Mouse (Mus musculus): ENCODE results near the gene Zbtb18.
A peak's percentile ranks its signal among the peaks of the same experiment; 100 is the strongest.

The Zbtb18 gene

DNA sequence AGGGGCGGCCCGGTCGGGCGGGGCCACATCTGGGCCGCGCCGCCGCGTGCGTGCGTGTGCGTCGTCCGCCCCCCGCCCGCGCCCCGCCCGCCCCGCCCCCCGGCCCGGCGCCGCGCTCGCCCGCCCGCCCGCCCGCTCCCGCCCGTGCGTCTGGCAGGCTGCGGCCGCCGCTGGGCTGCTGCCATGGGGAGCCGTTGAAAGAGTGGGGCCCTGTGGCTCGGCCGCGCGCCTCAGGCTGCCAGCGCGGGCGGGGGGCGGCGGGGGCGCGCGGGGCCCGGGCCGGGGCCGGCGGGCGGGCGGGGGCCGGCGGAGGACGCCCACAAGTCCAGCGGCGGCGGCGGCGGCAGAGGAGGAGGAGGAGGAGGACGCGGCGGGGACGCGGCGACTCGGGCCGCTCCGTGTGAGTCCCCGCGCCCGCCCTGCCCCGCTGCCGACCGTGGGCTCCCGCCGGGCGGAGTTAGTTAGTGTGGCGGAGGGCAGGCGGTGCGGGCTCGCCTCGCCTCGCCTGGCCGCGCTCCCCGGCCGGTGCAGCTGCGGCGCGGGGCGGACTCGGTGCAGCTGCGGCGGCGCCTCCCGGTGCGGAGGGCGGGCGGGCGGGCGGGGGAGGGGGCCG lies at the start of gene Zbtb18:
Gene Zbtb18 (plus strand): TSS at position 156 of the 613 bp plus-strand sequence.
- DNase-seq = peak in 1 of 2 experiments; percentile 49

DNA sequence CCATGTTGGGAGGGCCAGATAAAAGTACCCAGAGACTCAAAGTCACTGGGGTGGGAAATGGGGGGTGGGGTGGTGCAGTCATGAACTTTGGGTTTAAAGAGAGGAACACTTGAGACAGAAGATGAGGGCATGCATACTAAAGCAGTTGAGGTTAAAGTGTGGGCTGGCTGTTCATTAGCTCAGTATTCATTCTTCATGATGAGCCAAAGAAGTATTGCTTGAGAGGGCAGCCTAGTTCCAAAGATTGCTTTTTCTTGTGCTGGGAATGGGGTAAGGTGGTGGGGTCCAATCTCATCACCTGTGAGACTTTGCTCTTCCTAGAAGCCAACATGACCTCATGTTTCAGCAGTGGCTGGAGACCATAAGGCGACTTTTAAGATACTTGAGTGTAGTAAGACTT lies 44.7 kb upstream of the Zbtb18 start:
- no peak for DNase-seq

DNA sequence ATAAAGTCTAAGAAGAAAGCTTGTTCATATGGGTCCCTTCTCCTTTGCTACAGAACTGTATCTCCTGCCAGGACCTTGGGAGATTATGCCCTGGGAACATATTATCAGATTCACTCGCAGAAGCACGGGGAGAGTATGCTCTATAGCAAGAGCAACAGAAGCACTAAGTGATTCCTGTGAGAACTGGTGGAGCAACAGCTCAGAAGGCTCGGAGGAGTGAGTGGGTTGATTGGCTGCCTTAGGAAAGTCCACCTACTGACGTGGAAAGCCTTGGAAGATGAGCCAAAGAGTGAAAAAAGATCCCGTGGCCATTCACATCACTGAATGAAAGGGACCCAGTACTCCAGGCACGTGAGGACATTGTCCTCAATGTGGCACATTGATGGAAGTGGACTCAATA lies 37.0 kb upstream of the Zbtb18 start:
- DNase-seq = no peak

DNA sequence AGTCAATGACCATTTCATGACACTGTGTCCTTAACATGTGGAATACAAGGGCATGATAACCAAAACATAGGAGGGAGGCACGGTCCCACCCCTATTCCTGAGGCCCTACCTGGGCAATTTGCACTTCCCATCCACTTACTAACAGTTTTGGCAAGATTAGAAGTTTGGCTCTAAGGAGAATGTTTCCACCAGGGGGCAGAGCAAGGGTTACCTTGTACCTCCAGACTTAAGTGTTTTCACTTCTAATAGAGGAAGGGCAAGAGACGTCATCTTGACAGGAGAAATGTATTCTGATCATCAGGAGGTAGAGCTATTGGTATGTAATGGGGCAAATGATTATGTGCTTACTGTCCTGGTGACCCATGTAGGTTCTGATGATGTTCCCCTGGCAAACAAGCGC lies 33.5 kb upstream of the Zbtb18 start:
- DNase-seq = peak; percentile 37 to 44

DNA sequence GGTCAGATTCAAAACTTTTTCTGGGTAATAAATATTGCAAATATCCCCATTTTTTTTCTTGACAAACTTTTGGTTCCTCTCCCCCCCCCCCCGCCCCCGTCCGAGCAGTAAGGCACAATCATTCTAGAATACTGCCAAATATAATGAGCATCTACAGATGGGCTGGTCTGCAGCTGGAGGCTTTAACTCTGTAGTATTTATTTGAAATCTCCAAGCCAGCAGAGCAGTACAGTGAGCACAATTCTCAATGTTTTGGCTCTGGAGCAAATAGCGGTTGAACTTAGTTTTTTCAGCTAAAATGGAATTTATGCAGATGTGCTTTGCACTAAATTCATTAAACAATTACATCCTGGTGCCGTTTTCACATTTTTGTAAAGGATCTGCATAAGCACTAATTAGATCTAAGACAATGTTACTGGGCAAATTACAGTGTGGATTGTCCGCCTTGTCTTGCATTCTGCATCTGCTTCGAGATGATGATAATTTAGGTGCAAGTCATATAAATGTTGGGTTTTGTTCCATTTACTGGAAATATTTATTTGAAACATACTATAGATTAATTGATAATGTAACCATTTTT lies 31.3 kb upstream of the Zbtb18 start:
- DNase-seq = no peak

DNA sequence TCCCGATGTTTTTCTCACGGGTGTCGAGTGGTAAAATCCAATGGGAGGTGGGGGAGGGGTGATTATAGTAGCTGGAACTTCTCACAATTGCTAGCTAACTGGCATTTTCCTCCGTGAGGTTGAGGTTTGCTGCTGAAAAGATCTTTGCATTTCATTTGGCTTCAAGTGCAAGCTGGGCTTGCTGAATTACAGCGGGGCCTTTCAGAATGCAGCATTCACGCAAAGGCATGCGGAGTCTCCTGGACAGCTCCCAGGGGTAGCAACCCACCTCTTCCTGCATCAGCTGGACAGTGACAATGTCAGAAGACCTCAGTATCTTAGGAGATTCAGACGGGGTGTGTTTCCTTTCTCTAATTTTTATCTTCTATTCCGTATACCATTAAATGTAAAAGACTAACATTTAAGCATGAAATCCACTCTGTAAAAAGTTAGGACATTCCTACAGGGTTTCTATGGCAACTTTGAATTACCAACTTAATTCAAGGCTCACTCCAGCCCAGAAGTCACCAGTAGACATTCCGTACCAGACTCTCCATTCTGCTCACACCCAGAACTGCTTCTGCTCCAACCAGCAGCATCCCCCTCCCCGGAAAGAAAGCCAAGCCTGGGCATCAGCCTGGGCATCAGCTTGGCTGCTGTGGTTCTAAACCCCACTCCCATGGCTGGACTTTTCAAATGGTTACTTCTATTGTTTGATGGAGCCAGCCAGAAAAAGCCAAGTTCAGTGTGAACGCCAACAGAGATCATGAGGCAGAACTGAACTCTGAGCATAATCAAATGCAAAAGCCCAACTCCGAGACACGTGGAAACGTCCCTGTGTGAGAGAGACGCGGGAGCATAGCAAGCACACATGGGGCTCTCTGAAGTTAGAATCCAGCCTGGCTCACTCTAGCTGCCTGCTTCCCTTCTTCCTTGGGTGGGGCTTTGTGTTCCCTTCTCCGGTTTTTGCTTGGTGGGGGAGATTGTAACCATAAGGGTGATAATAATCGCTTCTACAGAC lies 30.5 kb upstream of the Zbtb18 start:
- no peak for DNase-seq

DNA sequence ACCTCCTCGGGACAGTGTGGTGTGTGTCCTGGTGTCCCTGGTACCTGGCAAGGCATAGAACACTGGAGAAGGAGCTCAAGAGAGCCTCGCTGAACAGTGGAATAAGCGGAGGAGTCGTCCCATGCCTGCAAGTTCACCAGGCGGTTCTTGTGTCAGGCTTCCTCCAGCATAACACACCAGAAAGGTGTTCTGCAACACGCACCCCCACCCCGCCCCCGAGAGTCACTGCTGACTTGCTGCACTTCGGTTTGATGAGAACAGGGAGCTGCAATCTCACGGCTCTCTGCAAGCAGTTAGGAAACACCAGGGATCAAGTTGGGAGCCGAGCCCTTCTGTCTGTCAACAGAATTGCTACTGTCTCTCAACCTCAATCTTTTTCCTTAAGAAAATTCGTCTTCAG lies 22.8 kb upstream of the Zbtb18 start:
- DNase-seq = no peak

DNA sequence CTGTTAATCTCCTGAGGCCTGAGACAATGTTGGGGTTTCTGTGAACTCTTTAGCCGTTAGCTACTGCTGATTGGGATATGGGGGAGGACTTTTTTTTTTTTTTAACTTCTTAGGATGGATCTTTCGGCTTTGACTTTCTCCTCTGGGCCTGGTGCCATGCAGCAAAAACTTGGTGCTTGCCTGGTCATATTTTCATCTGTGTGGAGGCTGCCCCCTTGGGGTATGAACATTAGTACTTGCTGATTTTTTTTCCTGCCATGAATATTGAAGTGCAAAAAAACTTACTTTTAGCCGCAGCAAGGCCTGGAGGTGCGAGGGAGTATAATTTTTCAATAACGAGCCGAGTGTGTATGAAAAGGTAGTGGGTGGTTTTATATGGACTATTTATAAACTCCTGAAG lies 22.0 kb upstream of the Zbtb18 start:
- DNase-seq = no peak

DNA sequence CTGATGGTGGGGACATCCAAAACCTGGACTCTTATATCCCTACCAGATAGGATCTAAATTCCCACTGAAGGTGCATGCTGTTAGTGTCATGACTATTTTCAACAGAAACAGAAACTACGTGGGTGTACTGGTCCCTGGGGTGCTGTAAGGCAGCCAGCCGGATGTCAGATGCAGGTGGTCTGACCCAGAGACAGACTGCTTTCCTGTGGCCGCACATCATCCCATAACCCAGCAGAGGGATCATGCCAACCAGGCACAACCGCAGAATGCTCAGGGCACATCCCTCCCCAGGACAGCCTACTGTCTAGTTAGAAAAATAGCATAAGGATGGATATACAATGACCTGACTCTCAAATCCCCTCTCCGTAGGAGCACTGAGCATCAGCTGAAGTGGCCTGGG lies 14.3 kb upstream of the Zbtb18 start:
- DNase-seq = no peak

DNA sequence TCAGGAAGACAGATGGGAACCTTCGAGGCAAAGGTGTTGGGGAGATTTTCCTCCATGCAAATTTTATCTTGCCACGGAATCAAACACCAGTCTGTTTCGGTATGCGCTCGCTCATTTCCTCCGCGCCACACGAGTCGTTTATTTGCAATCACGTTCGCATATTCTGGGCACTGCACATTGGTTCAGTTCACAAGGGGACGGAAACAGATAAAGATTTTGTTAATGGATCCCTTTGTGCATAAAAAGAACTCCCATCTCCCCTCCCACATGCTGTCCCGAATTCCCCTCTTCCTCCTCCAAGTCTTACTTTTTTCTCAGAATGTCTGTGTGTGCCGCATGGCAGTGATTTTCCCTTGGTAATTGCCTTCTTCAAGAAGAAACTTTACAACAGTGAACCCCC lies 13.8 kb upstream of the Zbtb18 start:
- no peak for DNase-seq

DNA sequence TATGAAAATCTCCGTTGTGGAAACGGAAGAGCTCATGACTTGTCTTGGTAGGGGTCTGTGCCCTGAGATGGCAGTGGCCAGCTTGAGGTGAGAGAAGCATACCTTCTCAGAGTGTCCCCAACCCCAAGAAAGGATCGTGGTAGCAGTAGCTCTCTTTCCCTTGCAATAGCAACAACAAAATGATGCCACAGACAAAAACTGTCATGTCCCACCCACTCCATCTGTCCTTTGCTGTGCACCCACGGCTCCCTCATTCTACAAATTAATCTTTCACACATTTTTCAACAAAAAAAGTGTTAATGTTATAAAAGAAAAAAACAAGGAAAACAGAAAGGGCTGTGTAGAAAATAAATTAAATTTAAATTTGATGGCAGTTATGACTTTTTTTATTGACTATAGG lies 13.1 kb upstream of the Zbtb18 start:
- DNase-seq = no peak

DNA sequence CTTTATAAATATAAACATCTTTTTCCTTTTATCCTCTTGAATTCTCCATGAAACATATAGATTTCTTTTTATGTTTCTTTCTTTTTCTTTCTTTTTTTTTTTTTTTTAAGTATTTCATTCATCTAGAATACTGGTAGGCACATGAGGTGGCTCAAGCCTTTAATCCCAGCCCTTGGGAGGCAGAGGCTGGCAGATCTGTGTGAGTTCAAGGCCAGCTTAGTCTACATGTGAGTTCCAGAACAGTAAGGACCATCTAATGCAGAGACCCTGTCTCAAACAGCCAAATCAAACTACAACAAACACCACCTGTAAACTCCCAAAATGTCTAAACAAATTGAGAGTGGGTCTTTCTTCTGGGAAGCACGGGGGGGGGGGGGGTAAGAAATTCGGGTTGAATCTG lies 1.7 kb upstream of the Zbtb18 start:
- DNase-seq = no peak

DNA sequence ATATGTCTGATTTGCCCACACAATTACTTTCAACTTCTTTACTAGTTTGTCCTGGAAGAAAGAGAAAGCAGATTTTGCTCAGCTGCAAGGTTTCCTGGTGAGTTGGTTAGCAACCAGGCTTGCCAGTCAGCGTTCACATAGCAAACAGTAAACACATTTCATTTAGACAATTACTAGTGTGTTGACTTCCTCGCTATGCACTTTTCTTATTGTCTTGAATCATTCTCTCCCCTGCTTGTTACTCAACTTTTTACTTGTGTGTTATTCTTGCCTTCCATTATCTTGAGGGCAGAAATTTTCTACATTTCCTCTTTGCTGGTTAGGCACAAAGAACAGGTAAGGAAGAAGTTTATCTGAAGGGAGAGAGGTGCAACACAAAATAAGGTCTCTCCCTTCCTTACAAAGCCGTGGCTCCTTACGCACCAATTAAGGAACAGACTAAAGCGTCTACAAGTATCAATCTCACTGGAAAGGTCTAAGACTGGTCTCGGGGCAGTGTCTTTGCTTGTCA lies 1.1 kb upstream of the Zbtb18 start:
- no peak for DNase-seq

DNA sequence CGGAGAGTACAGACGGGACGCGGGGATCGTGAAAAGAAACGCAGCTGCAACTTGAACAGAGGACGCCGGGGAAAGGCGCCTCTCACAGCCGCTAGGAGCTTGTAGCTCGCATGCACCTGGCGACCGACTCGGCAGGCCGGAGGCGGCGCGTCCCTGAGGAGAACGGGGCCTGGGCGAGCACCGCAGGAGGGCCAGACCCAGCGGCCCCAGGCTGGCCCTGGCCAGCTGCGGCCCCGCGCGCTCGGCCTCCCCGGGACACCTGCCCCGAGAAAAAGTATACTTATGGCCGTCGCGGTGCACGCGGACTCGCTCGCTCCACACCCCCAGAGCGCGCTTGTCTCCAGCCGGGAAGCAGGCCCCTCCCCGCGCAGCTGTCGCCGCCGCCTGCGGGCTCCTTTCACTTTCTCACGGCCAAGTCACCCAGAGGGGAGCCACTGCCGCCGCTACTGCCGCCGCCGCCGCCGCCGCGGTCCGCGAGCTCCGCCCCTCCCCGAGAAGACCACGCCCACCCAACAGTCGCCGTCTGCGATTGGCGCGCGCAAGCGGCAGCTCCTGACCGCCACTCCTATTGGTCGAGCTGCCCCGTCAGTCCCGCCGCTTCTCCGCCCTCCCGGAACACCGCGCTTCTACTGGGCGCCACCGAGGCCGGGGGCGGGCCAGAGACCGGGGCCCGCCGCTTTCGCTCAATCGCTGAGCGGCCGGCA lies 507 bp upstream of the Zbtb18 start:
- DNase-seq = peak; percentile 97 to 99

DNA sequence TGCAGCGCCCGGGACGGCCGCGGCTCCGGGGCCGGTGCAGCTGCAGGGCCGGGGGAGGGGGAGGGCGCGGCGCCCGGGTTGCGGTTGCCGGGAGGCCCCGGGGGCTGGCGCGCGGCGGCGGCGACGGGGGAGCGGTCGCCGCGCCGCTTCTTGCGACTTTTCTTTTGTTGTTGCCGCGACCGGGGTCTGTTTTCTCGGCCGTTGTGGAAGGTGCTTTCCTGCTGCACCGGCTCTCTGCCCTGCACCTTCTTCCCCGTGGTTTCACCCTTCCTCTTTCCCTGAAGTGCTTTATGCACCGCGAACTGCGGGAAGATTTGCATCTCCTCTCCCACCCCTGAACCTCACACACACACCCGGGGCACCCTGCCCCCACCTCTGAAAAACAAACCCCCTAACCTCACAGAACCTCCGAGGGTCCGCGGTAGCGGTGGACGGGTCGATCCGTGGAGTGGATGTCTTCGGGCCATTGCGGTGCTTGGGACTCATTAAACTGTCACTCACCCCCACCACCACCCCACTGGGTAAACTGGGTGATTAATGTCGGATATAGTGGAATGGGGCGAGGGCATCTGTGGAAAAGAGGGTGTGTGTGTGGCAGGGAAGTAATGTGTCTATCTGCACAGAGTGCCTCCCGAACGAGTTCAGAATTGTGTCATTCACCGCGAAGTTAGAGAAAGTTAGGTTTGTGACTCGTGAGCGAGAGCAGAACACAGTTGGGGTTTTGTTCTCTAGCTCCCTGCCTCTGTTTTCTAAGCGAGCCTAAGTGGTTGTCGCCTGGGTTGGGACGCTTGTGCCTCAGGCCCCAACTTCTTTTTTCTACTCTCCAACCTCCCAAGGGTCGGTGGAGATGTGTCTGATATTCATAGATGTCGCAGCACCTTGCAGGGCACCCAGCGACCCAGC lies 921 bp downstream of the Zbtb18 start:
- DNase-seq = peak; percentile 48 to 60

DNA sequence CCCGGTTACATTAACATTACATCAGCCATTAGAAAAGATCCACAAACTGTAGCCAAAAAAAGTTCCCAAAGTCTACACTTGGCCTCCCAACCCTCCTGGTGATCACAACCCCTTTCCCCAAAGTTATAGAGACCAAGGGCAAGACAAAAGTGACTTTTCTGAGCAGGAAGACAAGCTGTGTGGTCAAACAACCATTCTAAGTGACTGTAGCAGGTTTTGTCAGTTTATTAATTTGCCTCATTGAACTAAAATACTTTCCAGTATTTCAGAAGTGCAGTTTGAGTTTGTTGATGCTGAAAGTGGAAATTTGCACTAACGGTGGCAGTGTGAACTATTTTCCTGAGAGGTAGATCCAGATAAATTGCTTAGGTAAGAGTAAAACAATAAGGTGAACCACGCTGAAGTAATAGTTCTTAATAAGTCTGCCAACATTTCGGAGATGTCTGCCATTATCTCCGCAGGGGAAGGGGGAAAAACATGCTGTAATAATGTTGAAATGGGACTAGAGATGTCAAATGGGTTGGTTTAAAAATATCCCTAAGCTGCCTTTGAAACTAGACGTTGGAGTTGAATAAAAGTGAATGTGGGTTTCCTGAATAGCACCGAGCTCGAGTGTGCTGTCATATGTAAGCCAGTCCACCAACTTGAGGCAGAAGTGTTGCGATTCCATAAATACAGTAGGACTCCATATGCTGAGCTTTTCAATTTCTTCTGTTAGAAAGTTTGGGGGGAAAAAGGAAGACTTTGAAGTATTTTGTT lies 1.8 kb downstream of the Zbtb18 start:
- DNase-seq = no peak

DNA sequence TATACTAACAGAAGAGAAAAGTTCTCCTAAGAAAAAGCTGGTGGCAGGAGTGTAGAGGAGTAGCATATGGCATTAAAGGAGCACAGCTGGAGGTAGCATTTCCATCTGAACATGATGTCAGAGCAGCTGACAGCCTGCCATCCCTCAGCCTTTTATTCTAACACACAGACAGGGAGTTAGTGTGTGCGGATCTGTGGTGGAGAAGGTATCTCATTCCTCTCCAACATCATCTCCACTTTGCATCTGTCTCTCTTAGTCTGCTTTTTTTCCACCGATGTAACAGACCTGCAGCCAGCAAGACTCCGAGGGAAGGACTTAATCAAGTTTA lies 2.3 kb downstream of the Zbtb18 start:
- peak; percentile 75 for DNase-seq

DNA sequence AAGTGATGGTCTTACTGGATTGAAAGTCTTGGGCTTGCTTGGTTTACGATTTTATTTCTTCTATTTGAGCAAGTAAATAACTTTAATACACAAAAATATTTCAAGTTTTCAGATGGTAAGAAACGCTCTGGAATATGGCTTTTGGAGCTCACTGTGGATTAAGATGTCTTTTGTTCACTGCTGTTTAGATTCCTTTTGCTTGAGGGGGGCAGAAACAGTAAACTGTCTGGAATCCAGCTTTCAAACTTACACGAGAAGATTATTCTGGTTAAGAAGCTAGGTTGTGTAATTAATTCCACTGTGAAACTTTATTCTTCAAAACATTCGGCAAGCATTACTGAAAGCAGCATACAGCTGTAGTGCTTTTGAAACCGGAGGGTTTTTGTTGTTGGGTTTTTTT lies 2.8 kb downstream of the Zbtb18 start:
- DNase-seq = no peak

DNA sequence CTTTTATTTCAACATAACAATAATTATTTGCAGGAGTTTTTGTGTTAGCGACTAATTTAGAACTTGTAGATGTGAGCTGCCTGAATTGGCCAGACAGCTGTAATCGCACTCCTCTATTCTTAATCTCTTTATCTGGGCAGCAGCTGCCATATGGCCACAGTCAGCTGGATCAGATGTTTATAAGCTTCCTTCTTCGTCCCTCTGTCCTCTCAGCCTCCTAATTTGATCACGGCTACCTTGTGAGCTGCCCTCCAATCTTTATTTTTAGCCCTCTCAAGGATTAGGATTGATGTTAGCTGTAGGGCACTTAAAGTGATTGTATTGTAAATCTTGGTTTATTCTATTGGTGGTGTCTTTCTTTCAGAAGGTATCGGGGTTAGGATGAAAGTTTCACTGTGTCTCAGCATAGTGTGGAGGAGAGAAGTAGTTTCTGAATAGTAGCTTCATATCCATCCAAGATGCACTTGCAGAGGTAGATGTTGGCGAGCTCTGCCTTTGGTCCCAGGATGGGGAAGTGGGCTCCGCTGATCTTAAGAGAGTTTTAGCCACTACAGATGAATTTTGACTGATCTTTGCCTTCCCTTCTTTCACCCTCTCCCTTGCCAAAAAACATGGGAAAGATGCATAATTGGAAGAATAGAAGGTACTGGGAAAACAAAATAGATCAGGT lies 3.4 kb downstream of the Zbtb18 start:
- peak in 1 of 2 experiments; percentile 44 for DNase-seq

DNA sequence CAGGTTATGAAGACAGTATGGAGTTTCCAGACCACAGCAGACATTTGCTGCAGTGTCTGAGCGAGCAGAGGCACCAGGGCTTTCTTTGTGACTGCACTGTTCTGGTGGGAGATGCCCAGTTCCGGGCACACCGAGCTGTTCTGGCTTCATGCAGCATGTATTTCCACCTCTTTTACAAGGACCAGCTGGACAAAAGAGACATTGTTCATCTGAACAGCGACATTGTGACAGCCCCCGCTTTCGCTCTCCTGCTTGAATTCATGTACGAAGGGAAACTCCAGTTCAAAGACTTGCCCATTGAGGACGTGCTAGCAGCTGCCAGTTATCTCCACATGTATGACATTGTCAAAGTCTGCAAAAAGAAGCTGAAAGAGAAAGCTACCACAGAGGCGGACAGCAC lies 4.9 kb downstream of the Zbtb18 start:
- DNase-seq = peak; percentile 59 to 68

Data from cerebellum, adult 18-20 months (tissue).